Mouse (Mus musculus): Measurements from ENCODE around the gene Psmd8.
"Not testable (repeated sequence)": the region's sequence is repeated elsewhere in the genome, so short reads cannot be mapped to it uniquely, and the experiment has no call there.

The Psmd8 gene

DNA sequence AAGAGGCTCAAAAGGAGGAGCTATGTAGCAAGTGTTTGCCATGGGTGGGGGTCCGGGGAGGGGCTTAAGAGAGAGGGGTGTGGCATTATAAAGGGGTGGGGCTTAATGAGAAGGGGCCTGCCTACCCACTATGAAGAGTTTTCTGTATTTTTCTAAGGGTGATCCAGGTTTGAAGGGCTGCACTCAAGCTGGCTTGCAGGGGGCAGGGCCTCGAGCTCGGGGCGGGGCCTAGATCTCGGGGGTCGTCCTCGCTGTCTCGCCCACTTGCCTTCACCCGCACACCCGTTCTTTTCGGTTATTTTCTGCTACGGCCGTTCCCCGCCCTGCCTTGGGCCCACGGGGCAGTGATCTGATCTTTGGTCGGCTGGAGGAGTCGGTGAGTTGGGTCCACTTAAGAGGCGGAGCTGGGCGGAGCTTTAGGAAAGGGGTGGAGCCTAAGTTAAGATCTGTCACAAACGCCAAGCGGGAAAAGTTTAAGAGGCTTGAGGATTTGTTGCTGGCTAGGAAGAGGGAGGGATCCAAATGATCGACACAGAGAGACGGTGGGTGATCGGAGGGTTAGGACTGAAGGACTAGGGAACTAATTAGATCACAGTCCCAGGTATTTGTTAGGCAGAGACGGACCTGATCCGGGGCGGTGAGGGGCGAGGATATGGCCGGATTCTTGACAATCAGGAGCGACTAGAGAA, 10.3 kb downstream of the Psmd8 start, which contains the start of the genes Ggn and Spred3:
Ggn (plus strand) TSS at position 145 of the 689 bp plus-strand sequence.
Spred3 (minus strand) TSS at position 346 of the 689 bp plus-strand sequence.
- peak; percentile 76 for DNase-seq (ENCODE audit: low spot score)

DNA sequence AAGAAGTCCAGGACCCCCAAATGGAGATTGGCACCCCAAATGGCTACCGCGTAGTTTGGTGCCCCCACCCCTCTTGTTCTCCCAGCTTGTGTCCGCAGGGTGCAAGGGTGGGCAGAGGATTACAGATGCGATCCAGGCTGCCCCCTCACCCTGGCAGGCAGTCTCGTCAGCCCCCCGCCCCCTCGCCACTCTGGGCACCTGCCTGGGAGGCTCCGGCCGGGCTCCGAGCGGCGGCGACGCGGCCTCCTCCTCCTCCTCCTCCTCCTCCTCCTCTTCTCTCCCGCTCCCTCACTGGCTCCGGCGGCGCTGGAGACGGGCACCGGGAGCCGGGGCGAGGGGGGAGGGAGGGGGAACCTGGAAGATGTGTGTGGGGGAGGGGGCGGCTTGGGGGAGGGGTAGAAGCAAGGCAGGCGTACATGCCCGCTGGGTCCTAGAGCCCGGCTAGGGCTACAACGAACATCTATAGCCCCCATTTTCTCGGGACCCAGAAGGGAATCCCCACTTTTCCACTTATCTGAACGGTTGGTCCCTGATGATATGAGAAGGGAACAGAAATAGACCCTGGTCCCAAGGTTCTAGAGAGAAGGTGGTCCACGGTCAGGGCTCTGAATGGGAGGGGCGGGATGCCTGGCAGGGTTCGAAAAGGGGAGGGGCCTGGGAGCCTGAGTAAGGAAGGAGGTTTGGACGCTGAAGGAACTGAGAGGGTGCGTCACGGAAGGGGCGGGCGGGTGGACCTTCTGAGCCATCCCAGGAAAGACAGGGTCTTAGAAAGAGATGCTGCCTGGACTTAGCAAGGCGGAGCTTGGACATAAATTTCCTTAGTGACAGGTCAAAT, 11.1 kb downstream of the Psmd8 start:
- DNase-seq (ENCODE audit: low spot score) = peak; percentile 60

DNA sequence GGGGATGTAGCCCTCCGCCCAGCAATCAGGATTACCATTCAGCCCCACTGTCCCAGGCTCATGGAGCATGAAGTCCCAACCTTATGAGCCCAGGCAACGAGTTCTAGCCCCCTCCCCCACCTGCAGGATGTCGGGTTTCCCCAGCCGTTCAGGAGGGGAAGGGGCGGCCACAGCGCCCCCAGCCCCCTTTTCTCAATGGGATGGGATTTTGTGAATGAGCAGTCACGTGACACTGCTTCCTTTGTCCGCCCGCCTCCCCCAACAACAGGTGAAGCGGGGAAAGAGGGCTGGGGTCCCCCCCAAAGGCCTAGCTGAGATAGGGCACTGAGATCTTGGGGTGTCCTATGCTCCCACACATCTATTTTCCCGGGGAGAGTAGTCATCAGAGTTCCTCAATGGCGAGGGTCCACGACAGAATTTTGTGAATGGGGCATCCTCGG, 11.7 kb downstream of the Psmd8 start:
- no peak for DNase-seq (ENCODE audit: low spot score)

DNA sequence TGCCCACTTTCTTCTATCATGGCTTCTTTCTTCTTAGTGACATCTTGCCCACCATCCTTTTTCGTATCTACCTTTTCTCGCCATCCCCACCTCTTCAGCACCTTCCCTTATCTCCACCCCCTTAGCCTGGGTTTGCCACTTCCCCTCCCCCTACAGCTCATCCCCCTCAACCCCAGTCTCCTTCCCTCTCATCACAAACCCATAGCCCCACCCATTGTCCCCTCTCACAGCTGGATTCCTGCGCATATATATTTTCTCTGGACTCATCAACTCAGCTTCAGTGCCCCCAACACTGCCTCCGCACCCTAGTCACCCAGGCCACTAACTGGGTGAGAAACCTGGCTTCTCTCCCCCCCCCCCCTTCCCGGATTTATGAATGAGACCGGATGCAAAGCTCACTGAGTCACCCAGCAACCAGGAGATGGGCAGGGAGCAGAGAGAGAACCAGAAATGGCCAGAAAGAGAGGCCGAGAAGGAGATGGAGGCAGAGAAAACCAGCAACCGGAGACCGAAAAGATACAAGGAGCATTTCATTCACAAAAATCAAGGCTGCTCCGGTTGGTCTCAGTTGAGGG, 12.3 kb downstream of the Psmd8 start:
- DNase-seq (ENCODE audit: low spot score) = no peak

DNA sequence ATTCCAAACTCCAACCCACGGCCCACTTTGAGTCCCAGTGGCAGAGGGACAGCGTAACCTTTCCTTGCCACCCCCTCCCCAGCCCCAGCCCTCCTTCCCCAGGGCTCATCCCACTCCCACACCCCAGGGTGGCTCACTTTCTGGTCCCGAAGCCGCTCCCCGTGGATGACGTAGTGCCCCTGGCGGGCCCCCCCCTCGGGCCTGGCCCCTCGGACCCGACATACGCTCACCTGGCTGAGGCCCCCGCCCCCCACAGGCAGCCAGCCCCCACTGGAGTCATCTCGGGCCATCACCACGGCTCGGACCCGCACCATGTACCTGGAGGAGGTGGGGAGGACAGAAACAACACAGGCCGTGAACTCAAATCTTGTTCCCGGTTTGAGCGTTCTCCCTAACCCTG, 12.8 kb downstream of the Psmd8 start:
- DNase-seq (ENCODE audit: low spot score) = no peak

DNA sequence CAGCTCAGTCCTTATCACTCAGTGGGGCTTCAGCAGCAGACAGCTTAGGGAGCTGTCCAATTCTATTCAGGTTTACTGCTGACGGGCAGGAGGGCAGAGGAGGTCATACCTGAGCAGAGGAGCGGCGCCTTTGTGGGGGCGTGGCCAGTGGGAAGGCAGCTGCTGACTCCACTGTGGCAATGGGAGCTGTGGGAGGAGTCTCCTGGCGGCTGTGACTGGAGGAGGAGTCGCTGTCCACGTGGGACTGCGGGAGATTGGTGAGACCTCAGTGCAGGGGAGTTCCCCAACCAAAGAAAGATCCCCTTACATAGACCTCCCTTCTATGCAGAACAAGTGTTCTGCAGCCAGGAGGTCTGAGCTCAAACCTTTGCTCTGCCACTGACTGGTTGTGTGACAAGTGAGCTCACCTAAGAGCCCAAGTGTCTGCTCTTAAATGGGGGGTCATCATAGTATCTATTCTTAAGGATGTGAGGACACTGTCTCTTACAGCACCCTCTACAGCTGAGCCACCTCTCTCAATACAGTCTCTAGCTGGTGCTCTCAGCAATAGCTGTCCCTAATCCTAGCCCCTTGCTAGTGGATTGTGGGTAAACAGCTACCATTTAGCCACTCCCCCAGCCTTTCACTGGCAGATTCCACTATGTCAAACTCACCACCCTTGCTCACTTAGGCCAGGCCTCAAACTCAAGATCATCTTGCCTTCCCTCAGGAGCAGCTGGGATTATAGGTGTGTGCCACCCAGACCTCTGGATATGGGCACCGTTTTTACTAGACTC, 17.6 kb downstream of the Psmd8 start:
- peak; percentile 15 for DNase-seq (ENCODE audit: low spot score)

DNA sequence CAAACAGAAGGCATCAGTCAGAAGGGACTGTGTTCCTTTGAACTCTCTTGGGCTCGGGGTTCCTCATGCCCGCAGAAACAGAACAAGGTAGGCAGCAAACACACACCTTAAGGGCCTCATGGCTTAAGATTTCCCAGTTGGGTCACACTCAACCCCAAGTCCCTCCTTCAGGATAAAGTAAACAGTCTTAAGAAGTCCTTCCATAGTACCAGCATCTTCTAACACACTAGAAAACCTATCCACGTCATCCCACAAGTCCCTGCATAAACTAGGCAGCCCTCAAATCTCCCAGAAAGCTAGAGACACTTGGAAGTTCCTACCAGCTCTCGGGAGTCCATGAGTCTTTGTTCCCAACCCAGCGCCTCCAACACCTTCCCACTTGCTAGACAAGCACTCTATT, 18.2 kb downstream of the Psmd8 start:
- DNase-seq (ENCODE audit: low spot score) = no peak

DNA sequence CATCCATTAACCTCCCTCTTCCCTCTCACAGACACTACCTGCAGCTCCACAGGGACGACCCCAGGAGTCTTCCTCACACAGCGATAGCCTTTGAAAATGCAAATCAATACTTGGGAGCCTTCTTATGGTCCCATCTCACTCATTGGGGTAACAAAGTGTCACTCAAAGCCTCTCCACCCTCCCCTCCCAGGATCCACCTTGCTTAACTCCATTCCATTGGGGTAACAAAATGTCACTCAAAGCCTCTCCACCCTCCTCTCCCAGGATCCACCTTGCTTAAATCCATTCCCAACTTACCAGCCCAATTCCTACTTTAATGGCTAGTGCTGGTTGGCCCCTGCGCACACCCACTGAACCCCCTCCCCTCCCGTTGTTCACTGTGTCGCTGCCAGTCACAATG, 22.2 kb downstream of the Psmd8 start:
- DNase-seq (ENCODE audit: low spot score) = no peak

DNA sequence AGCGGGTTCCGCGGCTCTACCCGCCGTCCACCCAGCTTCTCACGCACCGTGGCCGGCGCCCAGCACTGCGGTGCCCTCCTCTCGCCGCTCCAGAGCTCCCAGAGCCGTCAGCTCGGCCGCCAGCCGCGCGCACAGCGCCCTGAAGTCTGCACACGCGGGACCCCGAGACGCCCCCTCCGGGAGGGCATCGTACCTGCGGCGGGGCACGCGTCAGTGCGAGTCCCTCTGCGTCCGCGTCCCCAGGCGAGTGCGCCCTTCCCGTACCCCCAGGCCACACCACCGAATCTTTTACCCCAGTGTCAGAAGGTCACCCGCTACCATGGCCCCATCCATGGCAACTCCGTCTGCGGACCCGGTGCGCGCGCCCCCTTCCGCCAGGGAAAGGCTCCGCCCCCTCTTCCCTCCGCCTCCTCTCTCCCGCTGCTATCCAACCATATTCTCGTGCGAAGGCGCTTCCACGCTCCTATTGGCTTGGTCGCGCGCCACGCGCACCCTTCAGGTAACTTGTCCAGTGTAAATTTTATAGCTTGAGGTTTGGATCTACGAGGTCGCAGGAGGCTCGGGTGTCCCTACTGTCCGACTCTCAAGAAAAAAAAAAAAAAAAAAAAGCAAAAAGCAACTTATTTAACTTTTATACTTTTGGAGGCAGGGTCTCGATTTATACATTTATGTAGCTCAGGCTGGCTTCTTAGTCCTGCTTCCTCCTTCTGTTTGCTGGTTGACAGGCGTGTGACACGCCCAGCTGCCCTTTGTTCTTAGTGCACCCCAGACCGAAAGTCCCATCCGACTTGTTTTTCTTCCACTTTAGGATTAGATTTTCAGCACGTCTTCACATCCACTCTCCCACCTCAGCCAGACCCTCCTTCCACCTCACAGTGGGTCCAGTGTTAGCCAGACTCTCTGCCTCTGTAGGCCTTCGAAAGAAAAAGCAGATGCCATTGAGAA, 24.4 kb downstream of the Psmd8 start, which contains the start of gene Fam98c:
Fam98c (minus strand) TSS at position 397 of the 945 bp plus-strand sequence.
- DNase-seq (ENCODE audit: low spot score) = peak; percentile 78

DNA sequence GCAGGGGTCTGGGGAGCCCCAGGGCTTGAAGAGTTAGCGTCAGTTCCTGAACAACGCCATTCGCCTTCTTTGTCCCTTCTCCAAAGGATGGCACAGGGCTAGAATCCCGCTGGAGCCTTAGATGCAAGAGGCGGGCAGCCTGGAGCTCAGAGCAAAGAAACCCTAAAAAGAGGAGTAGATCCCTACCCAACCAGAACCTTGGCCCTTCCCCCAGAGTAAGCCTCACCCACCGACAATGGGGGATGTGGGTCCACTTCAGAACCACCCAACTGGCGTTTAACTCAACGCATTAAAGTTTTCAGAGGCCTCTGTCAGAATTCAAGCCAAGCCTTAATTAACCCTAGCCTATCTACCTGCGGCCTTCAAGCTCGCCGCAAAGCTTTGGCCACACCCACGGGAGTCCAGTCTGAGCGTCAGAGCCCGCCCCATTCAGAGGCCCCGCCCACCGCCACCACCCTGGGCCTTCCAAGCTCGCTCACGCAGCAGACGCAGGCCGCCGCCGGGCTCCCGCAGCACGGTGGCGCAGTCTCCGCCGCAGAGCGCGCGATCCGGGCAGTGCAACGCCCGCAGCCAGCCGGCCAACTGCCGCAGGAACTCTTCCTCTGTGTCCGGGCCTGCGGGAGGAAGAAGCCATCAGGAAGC, 25.2 kb downstream of the Psmd8 start:
- DNase-seq (ENCODE audit: low spot score) = peak; percentile 86

DNA sequence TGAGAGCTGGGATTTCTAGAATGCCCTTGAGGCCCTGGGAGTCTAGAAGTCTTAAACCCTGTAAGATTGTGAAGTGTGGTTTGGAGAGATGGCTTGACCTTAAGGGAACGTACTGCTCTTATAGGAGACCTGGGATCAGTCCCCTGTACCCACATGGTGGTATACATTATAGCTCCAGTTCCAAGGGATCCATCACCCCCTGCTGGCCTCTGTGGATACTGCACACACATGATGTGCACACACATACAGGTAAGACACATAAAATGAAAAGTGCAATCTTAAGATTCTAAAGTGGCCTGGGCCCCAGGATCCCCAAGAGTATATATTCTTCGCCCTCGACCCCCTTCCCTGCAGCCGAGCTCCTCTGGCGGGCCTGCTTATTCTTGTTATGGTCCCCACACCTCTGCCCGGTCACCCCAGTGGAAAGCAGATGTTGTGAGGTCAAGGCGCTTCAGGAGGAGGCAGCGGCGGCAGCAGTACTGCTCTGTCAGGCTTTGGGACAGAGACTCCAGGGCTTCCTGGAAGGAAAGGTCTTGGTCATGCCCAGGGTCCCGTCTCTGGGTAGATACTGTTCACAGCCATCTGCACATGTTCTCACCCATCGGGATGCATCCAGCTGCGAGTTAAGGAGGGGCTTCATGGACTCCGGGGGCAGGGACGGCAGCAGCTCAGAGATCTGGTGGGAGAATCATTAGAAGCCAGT, 26.3 kb downstream of the Psmd8 start:
- DNase-seq (ENCODE audit: low spot score) = no peak

DNA sequence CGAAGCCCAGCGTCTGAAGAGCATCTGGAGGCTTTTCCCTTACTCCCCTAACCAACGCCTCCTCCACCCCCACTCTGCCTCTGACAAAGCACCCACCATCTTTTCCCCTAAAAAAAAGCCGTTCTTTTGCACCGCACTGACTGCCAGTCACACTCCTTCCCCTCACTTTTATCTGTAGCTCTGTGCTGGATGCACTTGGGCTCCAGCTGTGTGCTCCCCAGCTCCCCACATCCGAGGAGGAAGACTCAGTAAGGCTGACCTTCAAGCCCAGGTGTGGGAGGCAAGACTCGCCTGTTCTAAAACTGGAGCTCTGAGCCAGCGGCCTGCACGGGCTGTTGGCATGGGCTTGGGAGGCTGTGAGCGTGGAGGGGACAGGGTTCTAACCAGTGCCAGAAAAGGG, 29.0 kb downstream of the Psmd8 start:
- DNase-seq (ENCODE audit: low spot score) = no peak

DNA sequence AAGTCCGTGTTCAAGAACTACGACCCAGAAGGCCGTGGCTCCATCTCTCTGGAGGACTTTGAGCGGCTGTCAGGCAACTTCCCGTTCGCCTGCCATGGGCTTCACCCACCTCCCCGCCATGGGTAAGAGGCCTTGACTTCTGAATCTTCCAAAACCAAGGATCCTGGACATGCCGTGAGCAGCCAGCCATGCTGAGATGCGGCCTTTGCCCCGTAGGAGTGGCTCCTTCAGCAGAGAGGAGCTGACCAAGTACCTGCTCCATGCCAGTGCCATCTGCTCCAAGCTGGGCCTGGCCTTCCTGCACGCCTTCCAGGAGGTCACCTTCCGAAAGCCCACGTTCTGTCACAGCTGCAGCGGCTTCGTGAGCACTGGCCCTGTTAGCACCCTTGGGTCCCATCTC, 31.7 kb downstream of the Psmd8 start:
- DNase-seq (ENCODE audit: low spot score) = no peak

DNA sequence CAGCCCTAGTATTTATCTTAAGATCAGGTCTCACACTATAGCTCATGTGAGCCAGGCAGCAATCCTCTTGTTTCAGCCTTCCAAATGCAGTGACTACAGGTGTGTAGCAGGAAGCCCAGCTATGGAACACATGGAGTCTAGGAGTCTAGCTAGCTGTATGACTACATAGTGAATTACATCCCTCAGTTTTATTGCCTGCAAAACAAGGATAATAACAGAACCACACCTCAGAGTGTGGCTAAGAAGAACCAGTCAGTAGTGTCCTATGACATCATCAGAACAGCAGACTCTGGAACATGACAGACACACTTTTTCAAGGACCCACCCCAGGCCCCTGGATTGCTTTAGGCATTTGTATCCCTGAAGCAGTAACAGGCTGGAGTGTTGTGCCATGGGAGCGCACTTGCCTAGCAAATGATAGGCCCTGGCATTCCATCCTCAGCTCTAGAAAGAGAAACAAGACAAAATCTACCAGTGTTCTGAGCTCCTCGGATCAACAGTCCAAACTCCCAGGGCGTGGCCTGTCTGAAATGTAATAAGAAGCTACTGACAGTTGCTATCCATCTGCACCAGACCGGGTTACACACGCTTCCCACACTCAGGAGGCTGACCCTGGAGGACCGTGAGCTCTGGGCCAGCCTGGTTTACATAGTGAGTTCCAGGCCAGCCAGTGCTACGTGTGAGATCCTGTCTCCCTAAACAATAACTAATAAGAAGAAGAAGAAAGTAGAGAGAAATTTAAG, 33.7 kb downstream of the Psmd8 start:
- DNase-seq (ENCODE audit: low spot score) = no peak

DNA sequence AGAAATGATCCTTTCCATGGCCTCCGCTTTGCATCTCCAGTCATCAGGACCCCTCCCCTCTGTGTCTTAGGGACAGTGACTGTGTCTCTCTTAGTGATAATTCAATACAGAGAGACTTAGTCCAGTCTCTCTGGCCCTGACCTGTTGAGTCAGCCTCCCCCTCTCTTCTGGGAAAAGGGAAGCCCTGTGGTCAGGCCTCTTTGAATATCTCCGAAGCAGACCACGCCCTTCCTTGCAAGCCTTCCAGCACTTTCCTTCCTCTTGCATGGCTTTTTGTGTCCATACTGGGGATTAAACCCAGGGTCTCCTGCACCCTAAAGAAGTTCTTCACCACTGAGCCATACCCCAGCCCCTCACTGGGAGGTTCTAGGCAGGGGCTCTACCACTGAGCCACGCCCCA, 36.5 kb downstream of the Psmd8 start:
- DNase-seq (ENCODE audit: low spot score) = no peak

DNA sequence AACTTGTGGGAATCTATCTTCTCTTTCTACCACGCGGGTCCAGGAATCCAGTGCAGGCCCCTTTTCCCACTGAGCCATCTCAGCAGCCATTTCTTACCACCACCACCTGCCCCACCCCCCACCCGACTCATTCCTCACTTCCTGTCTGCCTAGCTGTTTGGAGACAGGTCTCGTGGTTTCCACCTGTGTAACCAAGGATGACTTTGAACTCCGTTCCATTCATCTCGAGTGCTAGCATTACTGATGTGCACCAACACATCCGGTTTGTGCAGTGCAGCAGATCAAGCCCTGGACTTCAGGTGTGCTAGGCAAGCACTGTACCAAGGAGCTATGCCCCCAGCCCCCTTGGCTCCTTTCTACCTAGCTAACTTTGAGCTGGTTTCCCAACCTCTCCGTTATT, 39.1 kb downstream of the Psmd8 start:
- no peak for DNase-seq (ENCODE audit: low spot score)

DNA sequence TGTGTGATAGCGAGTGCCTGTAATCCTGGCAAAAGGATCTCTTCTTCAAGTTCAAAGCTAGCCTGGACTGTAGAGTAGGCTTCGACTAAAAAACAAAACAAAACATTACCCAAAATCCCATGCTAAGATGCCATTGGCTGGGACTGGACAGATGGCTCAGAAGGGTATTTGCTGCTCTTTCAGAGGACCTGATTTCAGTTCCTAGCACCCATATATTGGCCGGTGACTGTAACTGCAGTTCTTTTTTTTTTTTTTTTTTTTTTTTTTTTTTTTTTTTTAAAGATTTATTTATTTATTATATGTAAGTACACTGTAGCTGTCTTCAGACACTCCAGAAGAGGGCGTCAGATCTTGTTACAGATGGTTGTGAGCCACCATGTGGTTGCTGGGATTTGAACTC, 41.3 kb downstream of the Psmd8 start:
- not testable (repeated sequence) for DNase-seq (ENCODE audit: low spot score)

DNA sequence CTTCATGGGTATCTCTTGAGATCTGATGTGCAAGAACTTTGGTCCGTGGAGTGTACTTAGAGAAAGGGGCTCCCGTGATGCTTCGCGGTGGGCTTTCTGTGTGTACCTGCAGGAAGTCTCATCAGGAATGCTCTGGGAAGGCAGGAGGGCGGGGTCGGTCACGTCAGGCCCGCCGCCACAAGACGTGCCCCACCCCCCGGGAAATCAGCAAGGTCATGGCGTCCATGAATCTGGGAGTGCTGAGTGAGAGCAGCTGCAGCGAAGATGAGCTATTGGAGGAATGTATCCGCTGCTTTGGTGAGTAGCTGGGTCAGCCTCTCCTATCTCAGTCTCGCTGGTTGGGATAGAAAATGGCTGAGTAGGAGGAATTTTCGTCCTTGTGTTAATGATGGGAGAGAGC, 43.1 kb downstream of the Psmd8 start:
- no peak for DNase-seq (ENCODE audit: low spot score)

All from urinary bladder, postnatal 25 days (tissue).